Mouse (Mus musculus) C2C12 (cell line): ENCODE data around the gene Ebpl. TPM values are rescaled to one million over a fixed set of nuclear protein-coding genes. Genes with fewer than 3 reads are reported as not detected.

Source experiments
- H3K27me3 ChIP-seq: one replicate; pipeline ENCODE4 v1.6.1; 2011; ENCODE audit not compliant: control insufficient read depth, insufficient read depth, insufficient read length
- H3K36me3 ChIP-seq: one replicate; pipeline ENCODE4 v1.6.1; 2011; ENCODE audit not compliant: control insufficient read depth, insufficient read depth
- H3K4me3 ChIP-seq: one replicate; pipeline ENCODE4 v1.5.1; 2011; ENCODE audit warnings: mild to moderate bottlenecking, control low read depth; ENCODE audit not compliant: poor library complexity, insufficient read depth, severe bottlenecking
- H3K79me2 ChIP-seq: one replicate; pipeline ENCODE4 v1.6.1; 2011; ENCODE audit not compliant: control insufficient read depth, insufficient read depth
- H3K79me3 ChIP-seq: one replicate; pipeline ENCODE4 v1.6.1; 2011; ENCODE audit warnings: low read depth, control low read depth
- H3ac ChIP-seq: one replicate; pipeline ENCODE3; 2011; ENCODE audit warnings: low read depth; ENCODE audit not compliant: control insufficient read depth, insufficient read length
- CEBPB ChIP-seq: IDR thresholded peaks from one replicate; pipeline ENCODE4 v1.6.1; 2011; ENCODE audit warnings: low read depth, mild to moderate bottlenecking, control low read depth, moderate library complexity
- CTCF ChIP-seq: IDR thresholded peaks from one replicate; pipeline ENCODE4 v1.5.1; 2011; ENCODE audit not compliant: control insufficient read depth, insufficient read depth, insufficient read length
- FOSL1 ChIP-seq: IDR thresholded peaks from one replicate; pipeline ENCODE4 v1.8.0; 2011; ENCODE audit warnings: mild to moderate bottlenecking, low read length; ENCODE audit not compliant: poor library complexity, insufficient read depth, severe bottlenecking
- MAX ChIP-seq: IDR thresholded peaks from one replicate; pipeline ENCODE4 v1.6.1; 2011; ENCODE audit warnings: mild to moderate bottlenecking, control low read depth
- MYOD1 ChIP-seq: IDR thresholded peaks from one replicate; pipeline ENCODE4 v1.6.1; 2011; ENCODE audit warnings: low read depth; ENCODE audit not compliant: control insufficient read depth, insufficient read length
- MYOG ChIP-seq: IDR thresholded peaks from one replicate; pipeline ENCODE4 v1.6.1; 2011; ENCODE audit not compliant: control insufficient read depth, insufficient read length; ENCODE audit errors: extremely low read depth
- USF1 ChIP-seq: IDR thresholded peaks from one replicate; pipeline ENCODE4 v1.6.1; 2011; ENCODE audit warnings: low read depth, mild to moderate bottlenecking, control low read depth, moderate library complexity
- polyA plus RNA-seq: library from polyadenylated mRNA; unstranded; fragments of >200 nt; fragmentation: generic; extraction: Trizol; gene quantifications from one replicate; pipeline ENCODE4 v1.2.1, GENCODE M21; 2012; ENCODE audit warnings: missing spikeins

Ebpl gene
- polyA plus RNA-seq, 1 experiment: 1.1 TPM

GRCm38 (mm10) chr14:61354251-61355235 is 5.7 kb downstream of the Ebpl start:
- Histone ChIP-seq H3K79me3 (no peaks in the 10 kb centered on the region), H3K4me3 (no peak overlapping the region), H3K36me3 (no peaks in the 10 kb centered on the region), H3K79me2 (no peaks in the 10 kb centered on the region), H3K27me3 (no peaks in the 10 kb centered on the region), H3ac (no peak overlapping the region)
- no peak for TF ChIP-seq USF1
- no peak for TF ChIP-seq MAX
- no peak for TF ChIP-seq CEBPB
- TF ChIP-seq MYOG: no peak
- TF ChIP-seq CTCF: no peak
- TF ChIP-seq FOSL1: no peak

- H3K79me2 ChIP-seq: no peaks in the 10 kb centered on the region
- no peak for TF ChIP-seq FOSL1
- TF ChIP-seq USF1: no peak
- no peak for TF ChIP-seq MYOD1
- no peak for TF ChIP-seq CEBPB
- TF ChIP-seq MAX: no peak
- TF ChIP-seq MYOG: no peak
- H3ac ChIP-seq: no peak overlapping the region
- H3K36me3 ChIP-seq: no peaks in the 10 kb centered on the region
- H3K27me3 ChIP-seq: no peaks in the 10 kb centered on the region
- H3K4me3 ChIP-seq: no peak overlapping the region
- no peaks in the 10 kb centered on the region for H3K79me3 ChIP-seq
These were observed 9.4 kb downstream of the Ebpl start for GRCm38 (mm10) chr14:61350808-61351207.

- Histone ChIP-seq H3ac (no peak overlapping the region), H3K27me3 (no peaks in the 10 kb centered on the region), H3K79me2 (no peaks in the 10 kb centered on the region), H3K36me3 (no peaks in the 10 kb centered on the region), H3K4me3 (no peak overlapping the region), H3K79me3 (no peaks in the 10 kb centered on the region)
- TF ChIP-seq CTCF (no peak), CEBPB (no peak), USF1 (no peak), MAX (no peak), MYOG (no peak), FOSL1 (no peak), MYOD1 (no peak)
These were observed 10.4 kb downstream of the Ebpl start for GRCm38 (mm10) chr14:61349876-61350275.

- H3K79me2 ChIP-seq: no peaks in the 10 kb centered on the region
- H3ac ChIP-seq: no peak overlapping the region
These were observed 13.2 kb downstream of the Ebpl start for GRCm38 (mm10) chr14:61346827-61347698.

GRCm38 (mm10) chr14:61344590-61344989 is 15.6 kb downstream of the Ebpl start:
- no peaks in the 10 kb centered on the region for H3K79me3 ChIP-seq
- no peaks in the 10 kb centered on the region for H3K79me2 ChIP-seq
- H3K27me3 ChIP-seq: no peaks in the 10 kb centered on the region
- no peak overlapping the region for H3ac ChIP-seq
- no peak overlapping the region for H3K4me3 ChIP-seq
- TF ChIP-seq MYOD1 (no peak), CEBPB (no peak), USF1 (no peak), MAX (no peak), CTCF (no peak)
- H3K36me3 ChIP-seq: no peaks in the 10 kb centered on the region

More at GRCm38 (mm10) chr14:61346827-61347698, 13.2 kb downstream of the Ebpl start:
- Histone ChIP-seq H3K27me3 (no peaks in the 10 kb centered on the region), H3K36me3 (no peaks in the 10 kb centered on the region), H3K4me3 (no peak overlapping the region), H3K79me3 (no peaks in the 10 kb centered on the region)
- TF ChIP-seq MAX (no peak), CTCF (peak; percentile 32), FOSL1 (no peak)
